Mouse (Mus musculus): ENCODE results near the gene Oaz1.

The Oaz1 gene

GRCm38 (mm10) chr10:80802996-80803395 lies 23.5 kb upstream of the Oaz1 start:
- WGBS, result 84% methylated on average over 3 of the region's 3 CpGs

- WGBS, result 100% methylated on average over 2 of the region's 2 CpGs
Observed at GRCm38 (mm10) chr10:80804340-80804739, 22.1 kb upstream of the Oaz1 start.

- WGBS, result 73% methylated on average over 6 of the region's 6 CpGs
Observed at GRCm38 (mm10) chr10:80804916-80805315, 21.5 kb upstream of the Oaz1 start, which contains the start of gene Amh. Gene Amh (plus strand): TSS chr10:80805243.

- WGBS, result 81% methylated on average over 5 of the region's 5 CpGs
Observed at GRCm38 (mm10) chr10:80805322-80805721, 21.1 kb upstream of the Oaz1 start.

GRCm38 (mm10) chr10:80805925-80806324 lies 20.5 kb upstream of the Oaz1 start:
- 17% methylated on average over 3 of the region's 3 CpGs for WGBS

- 29% methylated on average over 34 of the region's 34 CpGs for WGBS
Observed at GRCm38 (mm10) chr10:80806341-80807056, 20.0 kb upstream of the Oaz1 start.

- under 1% methylated on average over 58 of the region's 58 CpGs for WGBS
Observed at GRCm38 (mm10) chr10:80807057-80807627, 19.3 kb upstream of the Oaz1 start.

- 28% methylated on average over 40 of the region's 40 CpGs for WGBS
Observed at GRCm38 (mm10) chr10:80808099-80808984, 18.1 kb upstream of the Oaz1 start.

GRCm38 (mm10) chr10:80808985-80809632 lies 17.3 kb upstream of the Oaz1 start:
- 14% methylated on average over 18 of the region's 18 CpGs for WGBS

GRCm38 (mm10) chr10:80810084-80810483 lies 16.4 kb upstream of the Oaz1 start:
- WGBS, result 11% methylated on average over 20 of the region's 20 CpGs

GRCm38 (mm10) chr10:80812391-80813041 lies 13.9 kb upstream of the Oaz1 start:
- WGBS, result 71% methylated on average over 5 of the region's 5 CpGs

- WGBS, result 86% methylated on average over 4 of the region's 4 CpGs
Observed at GRCm38 (mm10) chr10:80813366-80813765, 13.1 kb upstream of the Oaz1 start, which contains the start of gene Jsrp1. Gene Jsrp1 (minus strand): TSS chr10:80813498.

- 62% methylated on average over 7 of the region's 7 CpGs for WGBS
Observed at GRCm38 (mm10) chr10:80814800-80815199, 11.7 kb upstream of the Oaz1 start.

- 84% methylated on average over 3 of the region's 3 CpGs for WGBS
Observed at GRCm38 (mm10) chr10:80816303-80816702, 10.2 kb upstream of the Oaz1 start.

- WGBS, result 71% methylated on average over 2 of the region's 2 CpGs
Observed at GRCm38 (mm10) chr10:80817164-80817563, 9.3 kb upstream of the Oaz1 start.

- whole genome bisulfite sequencing, result 87% methylated on average over 7 of the region's 7 CpGs
Observed at GRCm38 (mm10) chr10:80817955-80818354, 8.5 kb upstream of the Oaz1 start.

GRCm38 (mm10) chr10:80818599-80819281 lies 7.7 kb upstream of the Oaz1 start:
- WGBS, result 72% methylated on average over 6 of the region's 6 CpGs

GRCm38 (mm10) chr10:80819406-80819805 lies 7.0 kb upstream of the Oaz1 start:
- 62% methylated on average over 3 of the region's 3 CpGs for WGBS

- WGBS, result 41% methylated on average over 2 of the region's 2 CpGs
Observed at GRCm38 (mm10) chr10:80821991-80822390, 4.5 kb upstream of the Oaz1 start.

- 77% methylated on average over 5 of the region's 5 CpGs for WGBS
Observed at GRCm38 (mm10) chr10:80822528-80822927, 3.9 kb upstream of the Oaz1 start.

- WGBS, result 97% methylated on average over 1 of the region's 1 CpGs
Observed at GRCm38 (mm10) chr10:80823316-80823715, 3.1 kb upstream of the Oaz1 start.
